Mouse (Mus musculus) hindbrain, embryonic 11.5 days (tissue): ENCODE measurements around the gene Mad2l1bp. TPM values are rescaled to one million over a fixed set of nuclear protein-coding genes. Genes with fewer than 3 reads are reported as not detected.
A peak's percentile ranks its signal among the peaks of the same experiment; 100 is the strongest.

Experiments used
- ATAC-seq: fragments of 200-750 bp; cut with Nextera tagmentation; 2 replicates; pipeline ENCODE4 v1.8.0; 2017; ENCODE audit warnings: mild to moderate bottlenecking, moderate TSS enrichment, moderate library complexity; ENCODE audit not compliant: low FRiP score
- DNase-seq: peaks from one replicate; pipeline ENCODE4 v3.0.0-alpha.2; 2015; ENCODE audit warnings: low spot score
- H3K27ac ChIP-seq: fragments of 300-500 bp; sonication (generic); 2 replicates; pipeline ENCODE4 v1.5.1; 2014; ENCODE audit warnings: mild to moderate bottlenecking, low read depth, low read length
- H3K27me3 ChIP-seq: fragments of 300-500 bp; sonication (generic); 2 replicates; pipeline ENCODE4 v1.6.1; 2014; ENCODE audit warnings: mild to moderate bottlenecking, low read length, moderate library complexity, mixed read lengths; ENCODE audit not compliant: control insufficient read depth, insufficient read depth
- H3K36me3 ChIP-seq: fragments of 300-500 bp; sonication (generic); 2 replicates; pipeline ENCODE4 v1.6.1; 2014; ENCODE audit warnings: mild to moderate bottlenecking, low read length, moderate library complexity, mixed read lengths; ENCODE audit not compliant: control insufficient read depth, insufficient read depth
- H3K4me1 ChIP-seq: fragments of 300-500 bp; sonication (generic); replicated peaks from 2 replicates; pipeline ENCODE4 v1.6.1; 2014; ENCODE audit warnings: low read length, mixed read lengths; ENCODE audit not compliant: control insufficient read depth, insufficient read depth
- H3K4me2 ChIP-seq: fragments of 300-500 bp; sonication (generic); replicated peaks from 2 replicates; pipeline ENCODE4 v1.6.1; 2014; ENCODE audit warnings: mild to moderate bottlenecking, low read depth, low read length
- H3K4me3 ChIP-seq: fragments of 300-500 bp; sonication (generic); 2 replicates; pipeline ENCODE4 v1.5.1; 2014; ENCODE audit warnings: low read depth, low read length
- H3K9ac ChIP-seq: fragments of 300-500 bp; sonication (generic); 2 replicates; pipeline ENCODE4 v1.6.1; 2014; ENCODE audit warnings: low read depth, low read length
- H3K9me3 ChIP-seq: fragments of 300-500 bp; sonication (generic); 2 replicates; pipeline ENCODE4 v1.6.1; 2016; ENCODE audit warnings: low read length; ENCODE audit not compliant: control insufficient read depth
- WGBS: fragments of 180-500 bp; shearing (Covaris S2); extraction: QIAGEN DNeasy Blood & Tissue Kit; methylation state at CpG from one replicate; pipeline ENCODE4 v1.1.7; 2014; 5-methylcytosine and 5-hydroxymethylcytosine counted together
- polyA plus RNA-seq: library from polyadenylated mRNA; unstranded; fragments of >200 nt; fragmentation: Nextera tagmentation; extraction: Ambion mirVana; gene quantifications from 2 replicates; pipeline ENCODE4 v1.2.1, GENCODE M21; 2014

The Mad2l1bp gene
- polyA plus RNA-seq, 1 experiment from 2014 or later, result 37.9 TPM

DNA sequence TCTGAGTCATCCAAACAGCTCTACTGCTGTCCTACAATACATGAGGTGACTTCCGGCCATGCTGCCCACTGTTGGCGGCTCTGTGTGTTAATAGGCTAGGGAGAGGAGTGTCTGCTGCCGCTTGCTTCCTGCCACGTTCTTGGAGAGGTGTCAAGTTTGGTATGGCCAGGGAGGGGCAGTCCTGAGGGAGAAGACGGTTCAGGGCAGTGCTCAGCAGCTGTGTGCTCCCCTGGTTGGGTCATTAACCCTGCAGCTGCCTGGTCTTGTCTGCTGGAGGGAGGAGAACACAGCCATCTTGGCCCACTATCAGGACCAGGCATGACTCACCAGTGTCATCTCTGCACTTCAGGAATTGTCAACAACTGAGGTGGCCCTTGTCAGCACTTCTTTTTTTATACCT is 15.0 kb upstream of the Mad2l1bp start:
- H3K27me3 ChIP-seq, result no peaks in the 10 kb centered on the region
- H3K27ac ChIP-seq, result no peak overlapping the region
- DNase-seq, result no peak
- H3K4me1 ChIP-seq, result no peaks in the 10 kb centered on the region
- no peaks in the 10 kb centered on the region for H3K9me3 ChIP-seq
- no peak overlapping the region for H3K4me2 ChIP-seq
- ATAC-seq, result no peak
- no peak overlapping the region for H3K9ac ChIP-seq
- no peak overlapping the region for H3K4me3 ChIP-seq
- WGBS, result 72% methylated on average over 5 of the region's 5 CpGs
- peaks cover 12% of the 10 kb centered on the region; the same call in 1 of the 2 replicates for H3K36me3 ChIP-seq

DNA sequence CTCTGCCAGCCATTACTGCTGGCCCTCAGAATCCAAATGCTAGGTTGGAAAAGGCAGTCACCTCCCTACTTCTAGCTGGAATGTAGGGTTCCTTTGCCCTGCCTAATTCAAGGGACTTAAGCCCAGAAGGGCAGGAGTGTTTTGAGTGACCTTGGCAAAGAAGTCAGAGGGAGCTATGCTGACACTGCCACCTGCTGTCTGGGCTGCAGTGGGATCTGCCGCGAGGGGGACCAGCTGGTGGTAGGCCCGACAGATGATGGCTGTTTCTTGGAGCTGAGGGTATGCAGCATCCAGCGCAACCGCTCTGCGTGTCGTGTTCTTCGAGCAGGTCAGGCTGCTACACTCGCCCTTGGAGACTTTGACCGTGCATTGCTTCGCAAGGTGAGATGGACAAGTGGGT is 13.7 kb upstream of the Mad2l1bp start:
- H3K4me2 ChIP-seq, result no peak overlapping the region
- 84% methylated on average over 11 of the region's 11 CpGs for WGBS
- no peaks in the 10 kb centered on the region for H3K9me3 ChIP-seq
- 0 out of 2 replicates have a peak, but pooled peaks cover 9% of the 10 kb centered on the region for H3K36me3 ChIP-seq
- ATAC-seq (no peak), DNase-seq (no peak)
- H3K9ac ChIP-seq, result no peak overlapping the region
- H3K27me3 ChIP-seq, result no peaks in the 10 kb centered on the region
- no peak overlapping the region for H3K27ac ChIP-seq
- H3K4me3 ChIP-seq, result no peak overlapping the region
- H3K4me1 ChIP-seq, result no peaks in the 10 kb centered on the region

DNA sequence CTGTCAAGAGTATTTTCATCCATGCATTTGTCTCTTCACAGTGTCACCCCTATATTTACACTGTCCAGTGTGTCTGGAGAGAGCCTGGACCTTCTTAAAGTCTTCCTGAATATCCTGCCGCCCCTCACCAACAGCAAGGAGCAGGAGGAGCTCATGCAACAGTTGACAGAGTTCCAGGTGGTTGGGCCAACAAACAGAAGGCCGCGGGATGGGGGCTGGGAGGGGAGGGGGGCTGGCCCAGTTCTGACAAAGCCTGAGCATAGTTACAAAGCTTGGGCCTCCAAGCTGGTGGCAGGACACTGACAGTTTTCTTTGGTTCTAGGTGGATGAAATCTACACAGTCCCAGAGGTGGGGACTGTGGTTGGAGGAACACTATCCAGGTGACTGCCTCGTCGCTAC is 12.9 kb upstream of the Mad2l1bp start:
- Histone ChIP-seq H3K9ac (no peak overlapping the region), H3K4me1 (0 out of 2 replicates have a peak, but pooled peaks cover 3% of the 10 kb centered on the region), H3K9me3 (no peaks in the 10 kb centered on the region), H3K4me2 (no peak overlapping the region), H3K4me3 (no peak overlapping the region), H3K27ac (no peak overlapping the region), H3K36me3 (0 out of 2 replicates have a peak, but pooled peaks cover 7% of the 10 kb centered on the region), H3K27me3 (no peaks in the 10 kb centered on the region)
- ATAC-seq (no peak), DNase-seq (no peak)
- 91% methylated on average over 5 of the region's 5 CpGs for WGBS

DNA sequence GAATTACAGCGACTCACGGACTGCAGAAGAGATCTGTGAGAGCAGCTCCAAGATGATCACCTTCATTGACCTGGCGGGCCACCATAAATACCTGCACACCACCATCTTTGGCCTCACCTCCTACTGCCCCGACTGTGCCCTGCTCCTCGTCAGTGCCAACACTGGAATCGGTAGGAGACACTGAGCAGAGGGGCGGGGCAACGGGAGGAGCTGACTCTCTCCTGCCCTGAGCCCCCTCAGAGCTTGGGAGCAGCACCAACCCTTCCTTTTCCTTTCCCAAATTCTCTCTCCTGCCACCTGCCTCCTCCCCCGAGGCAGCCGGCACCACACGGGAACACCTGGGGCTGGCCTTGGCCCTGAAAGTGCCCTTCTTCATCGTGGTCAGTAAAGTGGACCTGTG is 12.1 kb upstream of the Mad2l1bp start:
- 92% methylated on average over 12 of the region's 12 CpGs for WGBS
- H3K4me3 ChIP-seq, result no peak overlapping the region
- DNase-seq (no peak), ATAC-seq (no peak)
- H3K4me1 ChIP-seq, result 0 out of 2 replicates have a peak, but pooled peaks cover 3% of the 10 kb centered on the region
- H3K9ac ChIP-seq, result no peak overlapping the region
- no peaks in the 10 kb centered on the region for H3K27me3 ChIP-seq
- H3K9me3 ChIP-seq, result no peaks in the 10 kb centered on the region
- no peak overlapping the region for H3K27ac ChIP-seq
- no peak overlapping the region for H3K4me2 ChIP-seq
- 0 out of 2 replicates have a peak, but pooled peaks cover 7% of the 10 kb centered on the region for H3K36me3 ChIP-seq

DNA sequence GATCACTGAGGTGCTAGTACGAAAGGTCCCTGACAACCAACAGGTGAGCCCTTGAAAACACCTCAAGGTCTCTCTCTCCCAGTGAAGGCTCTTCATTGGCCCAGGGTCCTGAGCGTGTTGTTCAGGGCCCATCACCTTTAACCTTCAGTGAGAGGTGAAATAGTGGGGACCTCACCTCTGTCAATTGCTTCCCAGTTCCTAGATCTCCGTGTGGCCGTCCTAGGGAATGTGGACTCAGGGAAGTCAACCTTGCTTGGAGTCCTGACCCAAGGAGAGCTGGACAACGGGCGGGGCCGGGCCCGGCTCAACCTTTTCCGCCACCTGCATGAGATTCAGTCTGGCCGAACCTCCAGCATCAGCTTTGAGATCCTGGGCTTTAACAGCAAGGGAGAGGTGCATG is 11.4 kb upstream of the Mad2l1bp start:
- 0 out of 2 replicates have a peak, but pooled peaks cover 3% of the 10 kb centered on the region for H3K4me1 ChIP-seq
- H3K4me2 ChIP-seq, result no peak overlapping the region
- ATAC-seq, result no peak
- H3K4me3 ChIP-seq, result no peak overlapping the region
- no peaks in the 10 kb centered on the region for H3K9me3 ChIP-seq
- H3K27me3 ChIP-seq, result no peaks in the 10 kb centered on the region
- WGBS, result 94% methylated on average over 10 of the region's 10 CpGs
- 0 out of 2 replicates have a peak, but pooled peaks cover 7% of the 10 kb centered on the region for H3K36me3 ChIP-seq
- no peak overlapping the region for H3K9ac ChIP-seq
- no peak overlapping the region for H3K27ac ChIP-seq
- no peak for DNase-seq

DNA sequence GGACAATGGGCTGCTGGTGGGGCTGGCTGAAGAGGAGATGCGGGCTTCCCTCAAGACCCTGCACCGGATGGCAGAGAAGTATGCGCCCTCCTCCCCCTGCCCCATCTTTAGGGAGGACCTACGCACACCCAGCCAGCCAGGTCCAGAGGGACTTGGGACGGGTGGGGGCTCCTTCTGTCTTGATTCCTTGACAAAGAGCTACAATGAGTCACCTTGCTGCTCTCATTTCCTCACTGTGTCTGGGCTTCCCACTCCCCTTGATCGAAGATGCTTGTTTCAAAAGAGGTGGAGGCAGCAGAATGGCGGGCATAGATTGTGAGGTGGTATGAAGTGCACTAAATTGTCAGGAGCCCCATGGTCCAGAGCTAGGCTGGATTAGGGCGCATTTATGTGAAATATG is 10.9 kb upstream of the Mad2l1bp start:
- Histone ChIP-seq H3K27ac (no peak overlapping the region), H3K9ac (no peak overlapping the region), H3K4me2 (no peak overlapping the region), H3K4me1 (0 out of 2 replicates have a peak, but pooled peaks cover 3% of the 10 kb centered on the region), H3K9me3 (no peaks in the 10 kb centered on the region), H3K4me3 (no peak overlapping the region), H3K27me3 (no peaks in the 10 kb centered on the region), H3K36me3 (0 out of 2 replicates have a peak, but pooled peaks cover 7% of the 10 kb centered on the region)
- no peak for DNase-seq
- WGBS, result 96% methylated on average over 8 of the region's 8 CpGs
- no peak for ATAC-seq

DNA sequence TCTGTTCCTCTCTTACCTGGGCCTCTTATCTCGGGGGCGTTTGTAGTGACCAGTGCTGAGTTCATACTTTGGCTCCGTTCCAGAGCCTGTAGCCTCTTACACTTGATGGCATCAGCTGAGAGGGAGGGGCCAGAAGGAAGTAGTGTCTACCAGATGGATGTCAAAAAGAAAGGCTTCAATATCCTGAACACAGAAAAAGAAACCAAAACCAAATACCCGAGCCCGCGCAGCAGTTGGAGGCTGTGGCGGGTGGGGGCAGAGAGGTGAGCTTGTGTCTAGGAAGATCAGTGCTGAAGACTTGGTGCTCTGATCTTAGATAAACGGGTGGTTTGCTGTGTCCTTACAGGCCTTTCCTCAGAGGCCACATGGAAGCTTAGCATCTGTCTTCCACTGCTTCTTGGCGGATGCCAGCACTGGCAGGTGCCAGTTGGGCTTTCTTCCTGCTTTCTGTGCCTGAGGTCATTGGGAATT is 9.6 kb upstream of the Mad2l1bp start:
- H3K9me3 ChIP-seq, result no peaks in the 10 kb centered on the region
- H3K27ac ChIP-seq, result no peak overlapping the region
- 0 out of 2 replicates have a peak, but pooled peaks cover 3% of the 10 kb centered on the region for H3K36me3 ChIP-seq
- no peak overlapping the region for H3K4me3 ChIP-seq
- H3K9ac ChIP-seq, result no peak overlapping the region
- H3K4me1 ChIP-seq, result 0 out of 2 replicates have a peak, but pooled peaks cover 3% of the 10 kb centered on the region
- 90% methylated on average over 9 of the region's 9 CpGs for WGBS
- ATAC-seq, result no peak
- no peaks in the 10 kb centered on the region for H3K27me3 ChIP-seq
- DNase-seq, result no peak
- no peak overlapping the region for H3K4me2 ChIP-seq

DNA sequence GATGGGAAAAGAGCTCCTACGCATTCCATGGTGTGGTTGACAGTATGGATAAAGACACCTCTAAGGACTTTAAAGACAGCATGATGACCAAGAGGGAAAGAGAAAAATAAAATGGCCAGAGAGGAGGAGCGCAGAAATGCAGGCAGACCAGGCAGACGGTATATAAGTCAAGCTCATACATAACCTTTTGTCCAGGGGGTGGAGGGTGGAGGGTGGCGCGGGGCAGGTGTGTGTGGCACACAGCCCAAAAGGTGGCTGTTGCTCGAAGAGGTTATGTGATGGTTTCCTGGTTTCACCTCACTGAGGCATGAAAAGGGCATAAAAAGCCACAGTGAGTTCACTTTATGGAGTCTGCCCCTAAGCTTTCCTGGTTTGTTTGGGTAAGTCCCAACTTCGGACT is 9.2 kb upstream of the Mad2l1bp start:
- Histone ChIP-seq H3K4me2 (no peak overlapping the region), H3K4me3 (no peak overlapping the region)
- WGBS, result 94% methylated on average over 7 of the region's 7 CpGs

DNA sequence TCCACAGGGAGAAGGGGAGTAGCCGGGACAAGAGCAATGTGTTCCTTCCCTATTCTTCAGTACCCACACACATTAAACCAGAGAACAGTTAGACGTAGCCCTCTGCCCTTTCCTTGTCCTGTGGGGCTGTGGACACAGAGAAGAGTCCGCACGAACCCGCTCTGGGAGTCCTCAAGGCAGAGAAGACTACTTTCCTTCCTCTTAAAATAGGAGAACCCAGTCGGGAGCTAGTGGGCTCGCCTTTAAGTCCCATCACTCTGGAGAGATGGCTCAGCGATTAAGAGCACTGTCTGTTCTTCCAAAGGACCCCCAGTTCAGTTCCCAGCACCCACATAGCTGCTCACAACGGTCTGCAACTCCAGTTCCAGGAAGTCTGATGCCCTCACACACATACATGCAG is 8.4 kb upstream of the Mad2l1bp start:
- Histone ChIP-seq H3K36me3 (0 out of 2 replicates have a peak, but pooled peaks cover 3% of the 10 kb centered on the region), H3K4me1 (0 out of 2 replicates have a peak, but pooled peaks cover 3% of the 10 kb centered on the region), H3K9ac (peak overlapping the region; percentile 79), H3K27ac (no peak overlapping the region), H3K4me2 (peak overlapping the region; percentile 42), H3K4me3 (peak overlapping the region; percentile 71), H3K9me3 (no peaks in the 10 kb centered on the region), H3K27me3 (no peaks in the 10 kb centered on the region)
- DNase-seq (no peak), ATAC-seq (no peak)
- 49% methylated on average over 9 of the region's 9 CpGs for WGBS

More for the DNA sequence above, 9.2 kb upstream of the Mad2l1bp start:
- no peak overlapping the region for H3K9ac ChIP-seq
- 0 out of 2 replicates have a peak, but pooled peaks cover 3% of the 10 kb centered on the region for H3K36me3 ChIP-seq
- no peaks in the 10 kb centered on the region for H3K27me3 ChIP-seq
- no peak overlapping the region for H3K27ac ChIP-seq
- no peak for ATAC-seq
- no peaks in the 10 kb centered on the region for H3K9me3 ChIP-seq
- DNase-seq, result no peak
- H3K4me1 ChIP-seq, result 0 out of 2 replicates have a peak, but pooled peaks cover 3% of the 10 kb centered on the region
